Mouse (Mus musculus): ENCODE data around the gene Gtf2h1.

- TF ChIP-seq CTCF (IDR thresholded peaks at IDR 0.05; ENCODE audit: low read depth) (no peak), EP300 (IDR thresholded peaks at IDR 0.05; ENCODE audit: low read depth) (no peak)
Observed at GRCm38 (mm10) chr7:46839861-46840260, 44.0 kb downstream of the Gtf2h1 start.
